In the genomic region with DNA sequence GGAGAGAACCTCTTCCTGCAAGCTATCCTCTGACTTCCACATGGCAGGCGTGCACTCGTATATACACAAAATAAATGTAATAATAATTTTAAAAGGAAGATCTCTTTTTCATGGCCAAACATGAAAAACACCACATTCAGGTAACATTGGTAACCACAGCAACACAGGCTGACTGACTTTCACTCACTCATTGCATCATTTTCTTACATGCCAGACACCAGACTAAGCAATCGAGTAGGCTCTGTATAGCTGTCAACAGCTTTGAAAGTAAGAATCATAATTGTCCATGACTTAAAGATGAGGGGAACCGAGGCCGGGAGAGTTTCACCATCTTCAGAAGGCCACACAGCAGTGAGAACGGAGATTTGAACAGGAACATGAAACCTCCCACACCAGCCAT, we compare ENCODE assay signal across 24 mouse cellular contexts.
"Had no signal": no experiment of that assay in that cellular context is flagged by ENCODE, and none has a peak within 500 bp of the region (broad histone marks: within the 10 kb centered on the region; RNA-seq: fewer than 3 reads in every experiment).

No protein-coding gene starts in this region.

- H3K4me2 ChIP-seq: intestine, embryonic 15.5 days; kidney, embryonic 15.5 days; limb, embryonic 12.5 days; limb, embryonic 15.5 days; lung, embryonic 15.5 days; midbrain, embryonic 12.5 days; neural tube, embryonic 12.5 days; neural tube, embryonic 15.5 days had no signal

- H3K9me3 ChIP-seq: intestine, embryonic 15.5 days; kidney, embryonic 15.5 days; limb, embryonic 12.5 days; limb, embryonic 15.5 days; lung, embryonic 15.5 days; midbrain, embryonic 12.5 days; neural tube, embryonic 12.5 days; neural tube, embryonic 15.5 days had no signal

- H3K9ac ChIP-seq: intestine, embryonic 15.5 days; kidney, embryonic 15.5 days; limb, embryonic 12.5 days; limb, embryonic 15.5 days; liver, embryonic 14.5 days; lung, embryonic 15.5 days; midbrain, embryonic 12.5 days; neural tube, embryonic 12.5 days; neural tube, embryonic 15.5 days had no signal

- DNase-seq: kidney, adult 11 months; kidney, adult 8-10 months; kidney, postnatal 10 days; kidney, postnatal 36 days; layer of hippocampus, postnatal 36 days; left cerebral cortex, postnatal 4 days; lung, adult 18-20 months; lung, postnatal 10 days; lung, postnatal 36 days; right cerebral cortex, adult 18-20 months; right cerebral cortex, postnatal 14 days; right cerebral cortex, postnatal 4 days; thymus, adult 18-20 months; thymus, postnatal 36 days had no signal

- H3K4me3 ChIP-seq: intestine, embryonic 15.5 days; kidney, embryonic 15.5 days; limb, embryonic 12.5 days; limb, embryonic 15.5 days; lung, embryonic 15.5 days; midbrain, embryonic 12.5 days; neural tube, embryonic 12.5 days; neural tube, embryonic 15.5 days had no signal

- H3K27me3 ChIP-seq: intestine, embryonic 15.5 days; kidney, embryonic 15.5 days; limb, embryonic 15.5 days; lung, embryonic 15.5 days; midbrain, embryonic 12.5 days; neural tube, embryonic 12.5 days; neural tube, embryonic 15.5 days had no signal

- H3K27ac ChIP-seq: intestine, embryonic 15.5 days; limb, embryonic 12.5 days; limb, embryonic 15.5 days; liver, embryonic 14.5 days; lung, embryonic 15.5 days; midbrain, embryonic 12.5 days; neural tube, embryonic 12.5 days; neural tube, embryonic 15.5 days had no signal

- H3K36me3 ChIP-seq: intestine, embryonic 15.5 days; kidney, embryonic 15.5 days; limb, embryonic 12.5 days; limb, embryonic 15.5 days; lung, embryonic 15.5 days; midbrain, embryonic 12.5 days; neural tube, embryonic 12.5 days; neural tube, embryonic 15.5 days had no signal

- ATAC-seq: intestine, embryonic 15.5 days; midbrain, embryonic 16.5 days had no signal

- H3K4me1 ChIP-seq: limb, embryonic 15.5 days; neural tube, embryonic 12.5 days had no signal
